Mouse (Mus musculus) MEL (cell line): Measurements from ENCODE around the gene Nccrp1. TPM values are rescaled to one million over a fixed set of nuclear protein-coding genes. Genes with fewer than 3 reads are reported as not detected.

Experiments used
- DNase-seq: peaks from one replicate; pipeline ENCODE4 v3.0.0; 2011; ENCODE audit warnings: low read depth, low spot score
- H3K27ac ChIP-seq: 2 replicates; pipeline ENCODE4 v1.5.1; 2012; ENCODE audit warnings: low read depth, mild to moderate bottlenecking, control low read depth, low read length, moderate library complexity; ENCODE audit not compliant: control insufficient read depth
- H3K27me3 ChIP-seq, 2 experiments: fragments of 150-350 bp in 1 of 2; sonication (generic) in 1 of 2; 2 replicates each; pipeline ENCODE4 v1.6.1; 2012; ENCODE audit warnings: low read length in 2 of 2, mild to moderate bottlenecking in 2 of 2, improper control_type of control experiment in 1 of 2, moderate library complexity in 1 of 2; ENCODE audit not compliant: insufficient read depth in 2 of 2, control insufficient read depth in 1 of 2
- H3K36me3 ChIP-seq, 2 experiments: 2 replicates each; pipeline ENCODE4 v1.6.1; 2012 to 2014; ENCODE audit warnings: low read length in 2 of 2, improper control_type of control experiment in 1 of 2, inconsistent platforms in 1 of 2, mild to moderate bottlenecking in 1 of 2; ENCODE audit not compliant: insufficient read depth in 2 of 2, control insufficient read depth in 1 of 2
- H3K4me1 ChIP-seq, 2 experiments: fragments of 150-350 bp in 1 of 2; sonication (generic) in 1 of 2; 2 replicates each; pipeline ENCODE4 v1.6.1; 2012; ENCODE audit warnings: low read length in 2 of 2, improper control_type of control experiment in 1 of 2, mild to moderate bottlenecking in 1 of 2; ENCODE audit not compliant: insufficient read depth in 2 of 2, control insufficient read depth in 1 of 2
- H3K4me3 ChIP-seq, 2 experiments: fragments of 150-350 bp in 1 of 2; sonication (generic) in 1 of 2; 2 replicates each; pipeline ENCODE4 v1.5.1; 2012; ENCODE audit warnings: low read depth in 2 of 2, low read length in 2 of 2, mild to moderate bottlenecking in 2 of 2, moderate library complexity in 2 of 2, control low read depth in 1 of 2, improper control_type of control experiment in 1 of 2; ENCODE audit not compliant: control insufficient read depth in 1 of 2, insufficient read depth in 1 of 2
- H3K79me2 ChIP-seq: 2 replicates; pipeline ENCODE4 v1.6.1; 2012; ENCODE audit warnings: mild to moderate bottlenecking, low read length, moderate library complexity; ENCODE audit not compliant: control insufficient read depth, poor library complexity, insufficient read depth
- H3K9ac ChIP-seq: 2 replicates; pipeline ENCODE4 v1.6.1; 2012; ENCODE audit warnings: low read depth, mild to moderate bottlenecking, control low read depth, low read length, moderate library complexity; ENCODE audit not compliant: control insufficient read depth, poor library complexity, severe bottlenecking
- H3K9me3 ChIP-seq: fragments of 150-350 bp; sonication (generic); replicated peaks from 2 replicates; pipeline ENCODE4 v1.6.1; 2012; ENCODE audit warnings: mild to moderate bottlenecking, low read length, improper control_type of control experiment, moderate library complexity; ENCODE audit not compliant: insufficient read depth
- BHLHE40 ChIP-seq: IDR thresholded peaks from 2 replicates; pipeline ENCODE4 v1.6.1; 2012; ENCODE audit warnings: low read depth, mild to moderate bottlenecking, inconsistent platforms, low read length, improper control_type of control experiment, borderline replicate concordance
- CHD1 ChIP-seq: IDR thresholded peaks from 2 replicates; pipeline ENCODE4 v1.6.1; 2012; ENCODE audit warnings: low read depth, mild to moderate bottlenecking, inconsistent platforms, low read length, improper control_type of control experiment
- CHD2 ChIP-seq: IDR thresholded peaks from 2 replicates; pipeline ENCODE4 v1.6.1; 2011; ENCODE audit warnings: low read length, improper control_type of control experiment
- CTCF ChIP-seq, 3 experiments: IDR thresholded peaks in 2 of 3; conservative IDR thresholded peaks in 1 of 3; 2 replicates each; pipeline ENCODE4 v1.5.1; 2011 to 2012; ENCODE audit warnings: low read length in 3 of 3, low read depth in 2 of 3, mild to moderate bottlenecking in 2 of 3, improper control_type of control experiment in 1 of 3, inconsistent platforms in 1 of 3, mixed read lengths in 1 of 3, moderate library complexity in 1 of 3; ENCODE audit not compliant: control insufficient read depth in 1 of 3, insufficient read depth in 1 of 3, poor library complexity in 1 of 3, severe bottlenecking in 1 of 3
- EP300 ChIP-seq, 2 experiments: IDR thresholded peaks; 2 replicates each; pipeline ENCODE4 v1.6.1; 2011; ENCODE audit warnings: improper control_type of control experiment in 2 of 2, low read length in 2 of 2, low read depth in 1 of 2, mild to moderate bottlenecking in 1 of 2
- ETS1 ChIP-seq: IDR thresholded peaks from 2 replicates; pipeline ENCODE4 v1.6.1; 2012; ENCODE audit warnings: low read depth, mild to moderate bottlenecking, inconsistent platforms, low read length, improper control_type of control experiment, moderate library complexity
- GABPA ChIP-seq: IDR thresholded peaks from 2 replicates; pipeline ENCODE4 v1.6.1; 2012; ENCODE audit warnings: low read depth, mild to moderate bottlenecking, inconsistent platforms, low read length, improper control_type of control experiment, moderate library complexity
- GATA1 ChIP-seq: IDR thresholded peaks from 2 replicates; pipeline ENCODE4 v1.6.1; 2011; ENCODE audit warnings: low read depth, low read length, improper control_type of control experiment
- HCFC1 ChIP-seq: IDR thresholded peaks from 2 replicates; pipeline ENCODE4 v1.6.1; 2012; ENCODE audit warnings: low read depth, mild to moderate bottlenecking, inconsistent platforms, low read length, improper control_type of control experiment, moderate library complexity
- KAT2A ChIP-seq: conservative IDR thresholded peaks from 2 replicates; pipeline ENCODE4 v1.6.1; 2012; ENCODE audit warnings: low read depth, low read length, improper control_type of control experiment, inconsistent platforms
- MAFK ChIP-seq: IDR thresholded peaks from 2 replicates; pipeline ENCODE4 v1.6.1; 2011; ENCODE audit warnings: low read depth, mild to moderate bottlenecking, low read length, improper control_type of control experiment, borderline replicate concordance
- MEF2A ChIP-seq: IDR thresholded peaks from 2 replicates; pipeline ENCODE4 v1.6.1; 2014; ENCODE audit warnings: low read depth, mild to moderate bottlenecking, inconsistent platforms, low read length, improper control_type of control experiment; ENCODE audit not compliant: poor library complexity, insufficient replicate concordance, severe bottlenecking; ENCODE audit errors: extremely low read depth
- RAD21 ChIP-seq: IDR thresholded peaks from 2 replicates; pipeline ENCODE4 v1.6.1; 2011; ENCODE audit warnings: mild to moderate bottlenecking, low read depth, low read length, improper control_type of control experiment
- RCOR1 ChIP-seq: IDR thresholded peaks from 2 replicates; pipeline ENCODE4 v1.6.1; 2012; ENCODE audit warnings: low read depth, mild to moderate bottlenecking, inconsistent platforms, low read length, improper control_type of control experiment
- SMC3 ChIP-seq: IDR thresholded peaks from 2 replicates; pipeline ENCODE4 v1.6.1; 2011; ENCODE audit warnings: low read depth, low read length, improper control_type of control experiment
- TAL1 ChIP-seq: IDR thresholded peaks from 2 replicates; pipeline ENCODE4 v1.6.1; 2012; ENCODE audit warnings: mild to moderate bottlenecking, inconsistent platforms, low read length, moderate library complexity, mixed read lengths
- TBP ChIP-seq: IDR thresholded peaks from 2 replicates; pipeline ENCODE4 v1.8.0; 2011; ENCODE audit warnings: low read depth, low read length, improper control_type of control experiment
- UBTF ChIP-seq: IDR thresholded peaks from 2 replicates; pipeline ENCODE4 v1.6.1; 2012; ENCODE audit warnings: low read depth, mild to moderate bottlenecking, inconsistent platforms, low read length, improper control_type of control experiment, moderate library complexity, borderline replicate concordance; ENCODE audit not compliant: insufficient read depth
- USF2 ChIP-seq, 2 experiments: IDR thresholded peaks; 2 replicates each; pipeline ENCODE4 v1.6.1; 2011 to 2012; ENCODE audit warnings: improper control_type of control experiment in 2 of 2, low read length in 2 of 2, borderline replicate concordance in 1 of 2, inconsistent platforms in 1 of 2, low read depth in 1 of 2, mild to moderate bottlenecking in 1 of 2; ENCODE audit not compliant: insufficient read depth in 1 of 2
- polyA plus RNA-seq, 2 experiments: library from polyadenylated mRNA; stranded (reverse) in 1 of 2; unstranded in 1 of 2; fragments of >175 nt in 1 of 2; fragments of >200 nt in 1 of 2; gene quantifications; 2 replicates each; pipeline versions ENCODE4 v1.2.1 to v1.2.4; 2012; ENCODE audit warnings: low replicate concordance in 2 of 2, low read depth in 1 of 2; ENCODE audit not compliant: insufficient read length in 2 of 2, insufficient read depth in 1 of 2, missing spikeins in 1 of 2
- total RNA-seq: library from RNA; depleted of rRNA; stranded (reverse); fragments of 300-350 nt; gene quantifications from 2 replicates; pipeline ENCODE4 v1.2.3, GENCODE M21; 2012

The Nccrp1 gene
- total and polyA plus RNA-seq, 3 experiments: not detected

- no peak for DNase-seq
- Histone ChIP-seq H3K4me3 (no peak overlapping the region), H3K4me1 (0 out of 4 replicates have a peak, but pooled peaks cover 0 to 3% of the 10 kb centered on the region in 2 experiments), H3K27me3 (peaks cover 0 to 2% of the 10 kb centered on the region in 2 experiments; a peak in 1 of 4 replicates), H3K9ac (no peak overlapping the region), H3K36me3 (no peaks in the 10 kb centered on the region), H3K27ac (no peak overlapping the region), H3K79me2 (no peaks in the 10 kb centered on the region), H3K9me3 (no peaks in the 10 kb centered on the region)
- TF ChIP-seq HCFC1: no peak
- no peak for TF ChIP-seq TAL1
- TF ChIP-seq BHLHE40: no peak
- TF ChIP-seq CTCF (IDR thresholded peaks at IDR 0.05 in 2 of 3, conservative IDR thresholded peaks at IDR 0.05 in 1 of 3; ENCODE audit: control insufficient read depth in 1 of 3, insufficient read depth in 1 of 3, low read depth in 2 of 3, low read length in 3 of 3, poor library complexity in 1 of 3, severe bottlenecking in 1 of 3): no peak
- no peak for TF ChIP-seq GABPA
- no peak for TF ChIP-seq UBTF
- TF ChIP-seq RAD21: no peak
- TF ChIP-seq MEF2A: no peak
- TF ChIP-seq SMC3: no peak
- TF ChIP-seq ETS1: no peak
Observed at GRCm38 (mm10) chr7:28546649-28547048, 405 bp downstream of the Nccrp1 start.

GRCm38 (mm10) chr7:28545891-28546210, 1.2 kb downstream of the Nccrp1 start:
- Histone ChIP-seq H3K9me3 (no peaks in the 10 kb centered on the region), H3K4me1 (0 out of 4 replicates have a peak, but pooled peaks cover 0 to 3% of the 10 kb centered on the region in 2 experiments), H3K4me3 (no peak overlapping the region), H3K9ac (no peak overlapping the region), H3K36me3 (no peaks in the 10 kb centered on the region), H3K27ac (no peak overlapping the region), H3K79me2 (no peaks in the 10 kb centered on the region), H3K27me3 (no peaks in the 10 kb centered on the region; a peak in 1 of 4 replicates)
- no peak for DNase-seq
- TF ChIP-seq GABPA (no peak), CHD2 (no peak), TBP (no peak), MAFK (no peak), CHD1 (no peak), HCFC1 (no peak), CTCF (IDR thresholded peaks at IDR 0.05 in 2 of 3, conservative IDR thresholded peaks at IDR 0.05 in 1 of 3; ENCODE audit: control insufficient read depth in 1 of 3, insufficient read depth in 1 of 3, low read depth in 2 of 3, low read length in 3 of 3, poor library complexity in 1 of 3, severe bottlenecking in 1 of 3) (no peak), KAT2A (no peak), GATA1 (no peak), USF2 (IDR thresholded peaks at IDR 0.05; ENCODE audit: borderline replicate concordance in 1 of 2, insufficient read depth in 1 of 2, low read depth in 1 of 2, low read length in 2 of 2) (no peak), RCOR1 (no peak), EP300 (IDR thresholded peaks at IDR 0.05; ENCODE audit: low read depth in 1 of 2, low read length in 2 of 2) (no peak)
